Mouse (Mus musculus) heart, embryonic 14.5 days (tissue): ENCODE measurements around the gene Gm20605. TPM values are rescaled to one million over a fixed set of nuclear protein-coding genes. Genes with fewer than 3 reads are reported as not detected.

Experiments
- ATAC-seq: fragments of 200-750 bp; cut with Nextera tagmentation; 2 replicates; pipeline ENCODE4 v1.8.0; 2017; ENCODE audit warnings: low read depth, moderate TSS enrichment; ENCODE audit not compliant: insufficient number of reproducible peaks, insufficient read depth, low FRiP score
- H3K27ac ChIP-seq, 2 experiments: fragments of 200-500 bp in 1 of 2; fragments of 300-500 bp in 1 of 2; sonication (generic) in 1 of 2; replicated peaks in 1 of 2; 2 replicates each; pipeline ENCODE4 v1.5.1; 2012 to 2014; ENCODE audit warnings: low read depth in 2 of 2, low read length in 2 of 2, control low read depth in 1 of 2, mild to moderate bottlenecking in 1 of 2, mixed read lengths in 1 of 2; ENCODE audit not compliant: control insufficient read depth in 1 of 2, insufficient read depth in 1 of 2
- H3K27me3 ChIP-seq: fragments of 300-500 bp; sonication (generic); 2 replicates; pipeline ENCODE4 v1.6.1; 2014; ENCODE audit warnings: mild to moderate bottlenecking, low read length, control low read depth; ENCODE audit not compliant: control insufficient read depth, insufficient read depth
- H3K36me3 ChIP-seq: fragments of 300-500 bp; sonication (generic); 2 replicates; pipeline ENCODE4 v1.6.1; 2014; ENCODE audit warnings: mild to moderate bottlenecking, control low read depth, low read length, mixed read lengths; ENCODE audit not compliant: control insufficient read depth, insufficient read depth
- H3K4me1 ChIP-seq, 2 experiments: fragments of 200-500 bp in 1 of 2; fragments of 300-500 bp in 1 of 2; sonication (generic) in 1 of 2; 2 replicates each; pipeline ENCODE4 v1.6.1; 2012 to 2014; ENCODE audit warnings: low read length in 2 of 2, control low read depth in 1 of 2, mixed read lengths in 1 of 2; ENCODE audit not compliant: control insufficient read depth in 2 of 2, insufficient read depth in 2 of 2
- H3K4me2 ChIP-seq: fragments of 300-500 bp; sonication (generic); 2 replicates; pipeline ENCODE4 v1.6.1; 2014; ENCODE audit warnings: mild to moderate bottlenecking, low read length
- H3K4me3 ChIP-seq, 2 experiments: fragments of 200-500 bp in 1 of 2; fragments of 300-500 bp in 1 of 2; sonication (generic) in 1 of 2; 2 replicates each; pipeline ENCODE4 v1.5.1; 2012 to 2014; ENCODE audit warnings: low read length in 2 of 2, mild to moderate bottlenecking in 2 of 2, control low read depth in 1 of 2, low read depth in 1 of 2, moderate library complexity in 1 of 2; ENCODE audit not compliant: control insufficient read depth in 1 of 2, insufficient read depth in 1 of 2
- H3K9ac ChIP-seq: fragments of 300-500 bp; sonication (generic); 2 replicates; pipeline ENCODE4 v1.6.1; 2014; ENCODE audit warnings: mild to moderate bottlenecking, low read length
- H3K9me3 ChIP-seq: fragments of 300-500 bp; sonication (generic); 2 replicates; pipeline ENCODE4 v1.6.1; 2016; ENCODE audit warnings: low read length, control low read depth; ENCODE audit not compliant: control insufficient read depth
- WGBS: fragments of 180-500 bp; shearing (Covaris S2); extraction: QIAGEN DNeasy Blood & Tissue Kit; methylation state at CpG from one replicate; pipeline ENCODE4 v1.1.7; 2014; 5-methylcytosine and 5-hydroxymethylcytosine counted together
- polyA plus RNA-seq: library from polyadenylated mRNA; unstranded; fragments of >200 nt; fragmentation: Nextera tagmentation; extraction: Ambion mirVana; gene quantifications from 2 replicates; pipeline ENCODE4 v1.2.1, GENCODE M21; 2014

The Gm20605 gene
- polyA plus RNA-seq, 1 experiment from 2014 or later = 5.6 TPM

GRCm38 (mm10) chr5:137596601-137597261, 32.2 kb upstream of the Gm20605 start:
- WGBS = 38% methylated on average over 28 of the region's 30 CpGs
- no peak overlapping the region for H3K4me3 ChIP-seq
- H3K4me1 ChIP-seq = peaks cover 5 to 10% of the 10 kb centered on the region in 2 experiments
- ATAC-seq = no peak
- no peak overlapping the region for H3K27ac ChIP-seq
- no peaks in the 10 kb centered on the region for H3K27me3 ChIP-seq
- H3K9me3 ChIP-seq = no peaks in the 10 kb centered on the region
- H3K9ac ChIP-seq = no peak overlapping the region
- peaks cover 7% of the 10 kb centered on the region; the same call in 1 of the 2 replicates for H3K36me3 ChIP-seq
- H3K4me2 ChIP-seq = no peak overlapping the region

GRCm38 (mm10) chr5:137597625-137598024, 31.4 kb upstream of the Gm20605 start:
- Histone ChIP-seq H3K9ac (no peak overlapping the region), H3K4me3 (no peak overlapping the region), H3K4me1 (peaks cover 8 to 14% of the 10 kb centered on the region in 2 experiments), H3K9me3 (no peaks in the 10 kb centered on the region), H3K36me3 (peaks cover 7% of the 10 kb centered on the region; the same call in 1 of the 2 replicates), H3K27ac (no peak overlapping the region), H3K27me3 (no peaks in the 10 kb centered on the region), H3K4me2 (no peak overlapping the region)
- WGBS = 94% methylated on average over 6 of the region's 6 CpGs
- ATAC-seq = no peak

- Histone ChIP-seq H3K4me2 (no peak overlapping the region), H3K36me3 (peaks cover 7% of the 10 kb centered on the region; the same call in 1 of the 2 replicates), H3K4me3 (no peak overlapping the region), H3K9me3 (no peaks in the 10 kb centered on the region), H3K9ac (no peak overlapping the region), H3K27me3 (no peaks in the 10 kb centered on the region), H3K27ac (no peak overlapping the region), H3K4me1 (peaks cover 9 to 20% of the 10 kb centered on the region in 2 experiments)
- no peak for ATAC-seq
- 59% methylated on average over 2 of the region's 2 CpGs for WGBS
These were observed 30.7 kb upstream of the Gm20605 start for GRCm38 (mm10) chr5:137598100-137598826.

GRCm38 (mm10) chr5:137599600-137599999, 29.4 kb upstream of the Gm20605 start:
- H3K9ac ChIP-seq = peak overlapping the region; percentile 91
- H3K9me3 ChIP-seq = no peaks in the 10 kb centered on the region
- peaks cover 9 to 20% of the 10 kb centered on the region in 2 experiments for H3K4me1 ChIP-seq
- 62% methylated on average over 9 of the region's 9 CpGs for WGBS
- no peak overlapping the region for H3K27ac ChIP-seq
- no peaks in the 10 kb centered on the region for H3K27me3 ChIP-seq
- peak overlapping the region; percentile 96 for H3K4me2 ChIP-seq
- no peak for ATAC-seq
- H3K36me3 ChIP-seq = peaks cover 14% of the 10 kb centered on the region; the same call in 1 of the 2 replicates
- peak overlapping the region; percentile 75 to 80 for H3K4me3 ChIP-seq

- Histone ChIP-seq H3K27me3 (no peaks in the 10 kb centered on the region), H3K9ac (peak overlapping the region; percentile 91), H3K36me3 (peaks cover 19% of the 10 kb centered on the region), H3K4me3 (peak overlapping the region; percentile 75 to 80), H3K4me2 (peak overlapping the region; percentile 96), H3K27ac (peak overlapping the region in 1 of 2 experiments; percentile 20; a peak in 1 of 4 replicates), H3K9me3 (no peaks in the 10 kb centered on the region), H3K4me1 (peaks cover 9 to 20% of the 10 kb centered on the region in 2 experiments)
- WGBS = 1% methylated on average over 19 of the region's 19 CpGs
- peak; percentile 55 for ATAC-seq
These were observed 28.7 kb upstream of the Gm20605 start for GRCm38 (mm10) chr5:137600281-137600618.

GRCm38 (mm10) chr5:137600619-137601364, 28.2 kb upstream of the Gm20605 start, which contains the start of gene Mospd3:
Gene Mospd3, minus strand, starts transcription at chr5:137601058.
- H3K27ac ChIP-seq = peak within 1 kb of the TSS; percentile 88 to 89
- peak within 1 kb of the TSS; percentile 75 to 80 for H3K4me3 ChIP-seq
- ATAC-seq = peak; percentile 93
- WGBS = under 1% methylated on average over 41 of the region's 41 CpGs
- peak within 1 kb of the TSS; percentile 96 for H3K4me2 ChIP-seq
- no peaks in the 10 kb centered on the region for H3K9me3 ChIP-seq
- no peaks in the 10 kb centered on the region for H3K27me3 ChIP-seq
- H3K9ac ChIP-seq = peak within 1 kb of the TSS; percentile 91
- peaks cover 9 to 20% of the 10 kb centered on the region in 2 experiments for H3K4me1 ChIP-seq
- H3K36me3 ChIP-seq = peaks cover 24% of the 10 kb centered on the region

GRCm38 (mm10) chr5:137601365-137601729, 27.6 kb upstream of the Gm20605 start:
- peak overlapping the region; percentile 75 to 80 for H3K4me3 ChIP-seq
- peaks cover 30% of the 10 kb centered on the region for H3K36me3 ChIP-seq
- H3K9ac ChIP-seq = peak overlapping the region; percentile 91
- under 1% methylated on average over 22 of the region's 22 CpGs for WGBS
- no peaks in the 10 kb centered on the region for H3K9me3 ChIP-seq
- no peak for ATAC-seq
- H3K4me1 ChIP-seq = peaks cover 9 to 20% of the 10 kb centered on the region in 2 experiments
- H3K4me2 ChIP-seq = peak overlapping the region; percentile 69
- peak overlapping the region; percentile 34 to 50 for H3K27ac ChIP-seq
- H3K27me3 ChIP-seq = no peaks in the 10 kb centered on the region
